Mouse (Mus musculus) CH12.LX (cell line): ENCODE measurements at regions not wholly inside any gene's neighbourhood (a gene's known extent, or its start where the extent isn't known, plus 50 kb on each side); places are given as distances from the start of the nearest gene placed in this dataset.

Experiments used
- DNase-seq: peaks from one replicate; pipeline ENCODE4 v3.0.0-alpha.2; 2013; ENCODE audit errors: extremely low read depth
- H3K27ac ChIP-seq: 2 replicates; pipeline ENCODE4 v1.5.1; 2012; ENCODE audit warnings: low read depth, mild to moderate bottlenecking, control low read depth, moderate library complexity; ENCODE audit not compliant: insufficient read depth
- H3K27me3 ChIP-seq: replicated peaks from 2 replicates; pipeline ENCODE3; 2012; ENCODE audit warnings: inconsistent platforms
- H3K36me3 ChIP-seq, 2 experiments: replicated peaks in 1 of 2; 2 replicates each; pipeline versions ENCODE3 to v1.6.1; 2012; ENCODE audit warnings: inconsistent platforms in 1 of 2, low read length in 1 of 2, mild to moderate bottlenecking in 1 of 2, mixed read lengths in 1 of 2, moderate library complexity in 1 of 2; ENCODE audit not compliant: control insufficient read depth in 1 of 2, insufficient read depth in 1 of 2
- H3K4me1 ChIP-seq, 2 experiments: 2 replicates each; pipeline ENCODE4 v1.6.1; 2012; ENCODE audit warnings: inconsistent platforms in 1 of 2, moderate library complexity in 1 of 2; ENCODE audit not compliant: insufficient read depth in 2 of 2, control insufficient read depth in 1 of 2
- H3K4me2 ChIP-seq: 2 replicates; pipeline ENCODE4 v1.6.1; 2012; ENCODE audit warnings: low read depth, mild to moderate bottlenecking, control low read depth; ENCODE audit not compliant: poor library complexity, insufficient read depth, severe bottlenecking
- H3K4me3 ChIP-seq, 3 experiments: fragments of 150-350 bp in 1 of 3; sonication (generic) in 1 of 3; replicated peaks in 1 of 3; 2 replicates each; pipeline versions ENCODE3 to v1.5.1; 2011 to 2012; ENCODE audit warnings: low read depth in 2 of 3, low read length in 2 of 3, mild to moderate bottlenecking in 2 of 3, moderate library complexity in 2 of 3, control low read depth in 1 of 3, improper control_type of control experiment in 1 of 3, inconsistent platforms in 1 of 3, mixed read lengths in 1 of 3; ENCODE audit not compliant: poor library complexity in 1 of 3
- H3K79me2 ChIP-seq: replicated peaks from 2 replicates; pipeline ENCODE4 v1.6.1; 2012; ENCODE audit warnings: mild to moderate bottlenecking, moderate library complexity; ENCODE audit not compliant: control insufficient read depth, poor library complexity, insufficient read depth, severe bottlenecking; ENCODE audit errors: extremely low read depth
- H3K9ac ChIP-seq: 2 replicates; pipeline ENCODE4 v1.6.1; 2012; ENCODE audit warnings: low read depth, mild to moderate bottlenecking, control low read depth, moderate library complexity; ENCODE audit not compliant: insufficient read depth
- H3K9me3 ChIP-seq: replicated peaks from 2 replicates; pipeline ENCODE3; 2012; ENCODE audit warnings: low read length, inconsistent platforms, mixed read lengths
- CHD1 ChIP-seq: IDR thresholded peaks from 2 replicates; pipeline ENCODE4 v1.6.1; 2012; ENCODE audit warnings: low read depth, low read length, improper control_type of control experiment, inconsistent platforms
- CHD2 ChIP-seq: IDR thresholded peaks from 2 replicates; pipeline ENCODE4 v1.6.1; 2011; ENCODE audit warnings: low read length, improper control_type of control experiment
- CTCF ChIP-seq, 2 experiments: IDR thresholded peaks in 1 of 2; conservative IDR thresholded peaks in 1 of 2; 2 replicates each; pipeline ENCODE4 v1.5.1; 2011 to 2012; ENCODE audit warnings: low read depth in 2 of 2, low read length in 2 of 2, improper control_type of control experiment in 1 of 2, inconsistent platforms in 1 of 2, mild to moderate bottlenecking in 1 of 2, moderate library complexity in 1 of 2
- E2F4 ChIP-seq: IDR thresholded peaks from 2 replicates; pipeline ENCODE4 v1.6.1; 2011; ENCODE audit warnings: low read depth, low read length, improper control_type of control experiment; ENCODE audit not compliant: insufficient replicate concordance
- ELF1 ChIP-seq: IDR thresholded peaks from 2 replicates; pipeline ENCODE4 v1.6.1; 2014; ENCODE audit warnings: low read depth, mild to moderate bottlenecking, inconsistent platforms, low read length, improper control_type of control experiment
- EP300 ChIP-seq: IDR thresholded peaks from 2 replicates; pipeline ENCODE4 v1.6.1; 2011; ENCODE audit warnings: low read length, improper control_type of control experiment
- ETS1 ChIP-seq: conservative IDR thresholded peaks from 2 replicates; pipeline ENCODE4 v1.6.1; 2012; ENCODE audit warnings: low read depth, mild to moderate bottlenecking, inconsistent platforms, low read length, improper control_type of control experiment, moderate library complexity
- HCFC1 ChIP-seq: IDR thresholded peaks from 2 replicates; pipeline ENCODE4 v1.6.1; 2012; ENCODE audit warnings: low read depth, mild to moderate bottlenecking, inconsistent platforms, low read length, improper control_type of control experiment
- JUND ChIP-seq: conservative IDR thresholded peaks from 2 replicates; pipeline ENCODE4 v1.6.1; 2011; ENCODE audit warnings: low read depth, low read length, improper control_type of control experiment
- KAT2A ChIP-seq: IDR thresholded peaks from 2 replicates; pipeline ENCODE4 v1.6.1; 2012; ENCODE audit warnings: low read length, improper control_type of control experiment, inconsistent platforms; ENCODE audit not compliant: insufficient replicate concordance
- MAX ChIP-seq: IDR thresholded peaks from 2 replicates; pipeline ENCODE4 v1.6.1; 2011; ENCODE audit warnings: low read length, improper control_type of control experiment
- MAZ ChIP-seq: IDR thresholded peaks from 2 replicates; pipeline ENCODE4 v1.6.1; 2012; ENCODE audit warnings: low read depth, mild to moderate bottlenecking, inconsistent platforms, low read length, improper control_type of control experiment, moderate library complexity
- MYC ChIP-seq: IDR thresholded peaks from 2 replicates; pipeline ENCODE4 v1.6.1; 2011; ENCODE audit warnings: low read depth, mild to moderate bottlenecking, improper control_type of control experiment, low read length
- PAX5 ChIP-seq: IDR thresholded peaks from 2 replicates; pipeline ENCODE4 v1.6.1; 2012; ENCODE audit warnings: low read length, inconsistent platforms, mixed read lengths
- POLR2A ChIP-seq: IDR thresholded peaks from 2 replicates; pipeline ENCODE4 v1.6.1; 2011; ENCODE audit warnings: low read depth, mild to moderate bottlenecking, improper control_type of control experiment, low read length
- POLR2AphosphoS2 ChIP-seq: IDR thresholded peaks from 2 replicates; pipeline ENCODE4 v1.6.1; 2011; ENCODE audit warnings: low read depth, low read length, improper control_type of control experiment
- RAD21 ChIP-seq: IDR thresholded peaks from 2 replicates; pipeline ENCODE4 v1.6.1; 2011; ENCODE audit warnings: low read depth, mild to moderate bottlenecking, low read length, improper control_type of control experiment, moderate library complexity
- SIN3A ChIP-seq: IDR thresholded peaks from 2 replicates; pipeline ENCODE4 v1.6.1; 2012; ENCODE audit warnings: low read length, improper control_type of control experiment, inconsistent platforms
- TCF12 ChIP-seq: IDR thresholded peaks from 2 replicates; pipeline ENCODE4 v1.6.1; 2014; ENCODE audit warnings: low read depth, mild to moderate bottlenecking, inconsistent platforms, low read length, improper control_type of control experiment
- UBTF ChIP-seq: IDR thresholded peaks from 2 replicates; pipeline ENCODE4 v1.6.1; 2012; ENCODE audit warnings: low read depth, mild to moderate bottlenecking, inconsistent platforms, low read length, improper control_type of control experiment, moderate library complexity
- USF1 ChIP-seq: IDR thresholded peaks from 2 replicates; pipeline ENCODE4 v1.6.1; 2014; ENCODE audit warnings: low read depth, mild to moderate bottlenecking, inconsistent platforms, low read length, improper control_type of control experiment
- ZC3H11A ChIP-seq: IDR thresholded peaks from 2 replicates; pipeline ENCODE4 v1.6.1; 2012; ENCODE audit warnings: low read depth, mild to moderate bottlenecking, inconsistent platforms, low read length, improper control_type of control experiment
- ZMIZ1 ChIP-seq: IDR thresholded peaks from 2 replicates; pipeline ENCODE4 v1.6.1; 2012; ENCODE audit warnings: low read depth, mild to moderate bottlenecking, inconsistent platforms, low read length, improper control_type of control experiment
- ZNF384 ChIP-seq: IDR thresholded peaks from 2 replicates; pipeline ENCODE4 v1.6.1; 2012; ENCODE audit warnings: low read depth, low read length, improper control_type of control experiment, inconsistent platforms
- dilution Hi-C: fragments of 300-500 bp; cut with MboI; formaldehyde crosslinking; loops from 2 replicates; pipeline ENCODE4 v1.14.3; 2020; ENCODE audit warnings: low sequenced_read_pairs; ENCODE audit not compliant: extremely low pct_unique_long_range_greater_than_20kb, extremely low pct_ligation_motif_present
- in situ Hi-C: fragments of 300-500 bp; cut with MboI; formaldehyde crosslinking; loops from 3 replicates; pipeline ENCODE4 v1.14.3; 2019; ENCODE audit warnings: low sequenced_read_pairs, low pct_ligation_motif_present, low pct_unique_long_range_greater_than_20kb, mixed read lengths

GRCm38 (mm10) chr10:92162473-92163011 lies 559.7 kb downstream of the Nedd1 start:
- DNase-seq: no peak
- no peaks in the 10 kb centered on the region for H3K36me3 ChIP-seq
- H3K27ac ChIP-seq: no peak overlapping the region
- in situ Hi-C loops (no loop called here), dilution Hi-C loops (no loop called here)
- peaks cover 32% of the 10 kb centered on the region for H3K9me3 ChIP-seq
- no peak overlapping the region for H3K4me3 ChIP-seq
- H3K9ac ChIP-seq: no peak overlapping the region
- H3K4me1 ChIP-seq: no peaks in the 10 kb centered on the region
- no peak overlapping the region for H3K4me2 ChIP-seq
- no peaks in the 10 kb centered on the region for H3K27me3 ChIP-seq
- no peaks in the 10 kb centered on the region for H3K79me2 ChIP-seq
- TF ChIP-seq ETS1 (no peak), CTCF (conservative IDR thresholded peaks at IDR 0.05 in 1 of 2, IDR thresholded peaks at IDR 0.05 in 1 of 2; ENCODE audit: low read depth in 2 of 2, low read length in 2 of 2) (no peak), ZC3H11A (no peak), MYC (no peak), PAX5 (no peak)

- H3K4me2 ChIP-seq: no peak overlapping the region
- no peak for DNase-seq
- H3K9ac ChIP-seq: no peak overlapping the region
- H3K4me1 ChIP-seq: no peaks in the 10 kb centered on the region
- dilution Hi-C loops (no loop called here), in situ Hi-C loops (no loop called here)
- TF ChIP-seq ZC3H11A: no peak
- TF ChIP-seq SIN3A: no peak
- no peak for TF ChIP-seq PAX5
- no peak for TF ChIP-seq JUND
- TF ChIP-seq EP300: no peak
- TF ChIP-seq ZNF384: no peak
- TF ChIP-seq CHD2: no peak
- TF ChIP-seq UBTF: no peak
- no peak overlapping the region for H3K4me3 ChIP-seq
- H3K27ac ChIP-seq: no peak overlapping the region
- no peaks in the 10 kb centered on the region for H3K79me2 ChIP-seq
- no peaks in the 10 kb centered on the region for H3K27me3 ChIP-seq
- peaks cover 28% of the 10 kb centered on the region for H3K9me3 ChIP-seq
- no peaks in the 10 kb centered on the region for H3K36me3 ChIP-seq
These were observed 560.7 kb downstream of the Nedd1 start for GRCm38 (mm10) chr10:92161501-92161900.

GRCm38 (mm10) chr10:92146263-92146662 lies 576.0 kb downstream of the Nedd1 start:
- DNase-seq: no peak
- no peak overlapping the region for H3K27ac ChIP-seq
- dilution Hi-C loops (no loop called here), in situ Hi-C loops (no loop called here)
- peaks cover 46% of the 10 kb centered on the region for H3K9me3 ChIP-seq
- H3K4me2 ChIP-seq: no peak overlapping the region
- H3K4me3 ChIP-seq: no peak overlapping the region
- H3K36me3 ChIP-seq: no peaks in the 10 kb centered on the region
- H3K4me1 ChIP-seq: no peaks in the 10 kb centered on the region
- H3K79me2 ChIP-seq: no peaks in the 10 kb centered on the region
- TF ChIP-seq KAT2A: no peak
- TF ChIP-seq HCFC1: no peak
- no peak for TF ChIP-seq POLR2AphosphoS2
- no peak for TF ChIP-seq CHD1
- TF ChIP-seq PAX5: no peak
- TF ChIP-seq MAZ: no peak
- no peak for TF ChIP-seq POLR2A
- no peak for TF ChIP-seq ZMIZ1
- no peak for TF ChIP-seq TCF12
- TF ChIP-seq ZC3H11A: no peak
- no peak for TF ChIP-seq ETS1
- no peak for TF ChIP-seq E2F4
- TF ChIP-seq RAD21: no peak
- TF ChIP-seq MAX: no peak
- no peak for TF ChIP-seq ELF1
- no peak for TF ChIP-seq USF1
- TF ChIP-seq CHD2: no peak
- TF ChIP-seq, all 38 proteins: peak for 0
- Histone ChIP-seq H3K27me3 (no peaks in the 10 kb centered on the region), H3K9ac (no peak overlapping the region)
